Mouse (Mus musculus) kidney, embryonic 16.5 days (tissue): ENCODE results near the gene Rftn2. TPM values are rescaled to one million over a fixed set of nuclear protein-coding genes. Genes with fewer than 3 reads are reported as not detected.

Experiments
- ATAC-seq: fragments of 200-750 bp; cut with Nextera tagmentation; 2 replicates; pipeline ENCODE4 v1.8.0; 2017; ENCODE audit warnings: moderate TSS enrichment; ENCODE audit not compliant: low FRiP score, low TSS enrichment
- H3K27ac ChIP-seq: fragments of 300-500 bp; sonication (generic); 2 replicates; pipeline ENCODE4 v1.5.1; 2014; ENCODE audit warnings: low read length
- H3K27me3 ChIP-seq: fragments of 300-500 bp; sonication (generic); 2 replicates; pipeline ENCODE4 v1.6.1; 2014; ENCODE audit warnings: low read length, control low read depth, mixed read lengths; ENCODE audit not compliant: insufficient read depth
- H3K36me3 ChIP-seq: fragments of 300-500 bp; sonication (generic); 2 replicates; pipeline ENCODE4 v1.6.1; 2014; ENCODE audit warnings: low read length, control low read depth, mixed read lengths; ENCODE audit not compliant: insufficient read depth
- H3K4me1 ChIP-seq: fragments of 300-500 bp; sonication (generic); 2 replicates; pipeline ENCODE4 v1.6.1; 2014; ENCODE audit warnings: low read length, control low read depth, mixed read lengths; ENCODE audit not compliant: insufficient read depth
- H3K4me2 ChIP-seq: fragments of 300-500 bp; sonication (generic); replicated peaks from 2 replicates; pipeline ENCODE4 v1.6.1; 2014; ENCODE audit warnings: low read depth, low read length
- H3K4me3 ChIP-seq: fragments of 300-500 bp; sonication (generic); 2 replicates; pipeline ENCODE4 v1.5.1; 2014; ENCODE audit warnings: mild to moderate bottlenecking, low read length
- H3K9ac ChIP-seq: fragments of 300-500 bp; sonication (generic); replicated peaks from 2 replicates; pipeline ENCODE4 v1.6.1; 2014; ENCODE audit warnings: low read length
- H3K9me3 ChIP-seq: fragments of 300-500 bp; sonication (generic); 2 replicates; pipeline ENCODE4 v1.6.1; 2016; ENCODE audit warnings: low read length, control low read depth
- WGBS: fragments of 180-500 bp; shearing (Covaris S2); extraction: QIAGEN DNeasy Blood & Tissue Kit; methylation state at CpG from one replicate; pipeline ENCODE4 v1.1.7; 2014; 5-methylcytosine and 5-hydroxymethylcytosine counted together
- polyA plus RNA-seq: library from polyadenylated mRNA; unstranded; fragments of >200 nt; fragmentation: Nextera tagmentation; extraction: Ambion mirVana; gene quantifications from 2 replicates; pipeline ENCODE4 v1.2.1, GENCODE M21; 2015

Gene Rftn2
- polyA plus RNA-seq, 1 experiment from 2014 or later: 7.6 TPM

- Histone ChIP-seq H3K4me3 (no peak overlapping the region), H3K9ac (no peak overlapping the region), H3K4me1 (no peaks in the 10 kb centered on the region), H3K4me2 (no peak overlapping the region), H3K27me3 (no peaks in the 10 kb centered on the region), H3K36me3 (peaks cover 24% of the 10 kb centered on the region), H3K9me3 (no peaks in the 10 kb centered on the region), H3K27ac (no peak overlapping the region)
- WGBS: 92% methylated on average over 17 of the region's 17 CpGs
- no peak for ATAC-seq
Measured at GRCm38 (mm10) chr1:55160831-55161638, 65.5 kb downstream of the Rftn2 start.

- Histone ChIP-seq H3K36me3 (peaks cover 32% of the 10 kb centered on the region), H3K27ac (no peak overlapping the region), H3K4me2 (no peak overlapping the region), H3K4me1 (no peaks in the 10 kb centered on the region), H3K9me3 (no peaks in the 10 kb centered on the region), H3K27me3 (no peaks in the 10 kb centered on the region), H3K4me3 (no peak overlapping the region), H3K9ac (no peak overlapping the region)
- 89% methylated on average over 3 of the region's 3 CpGs for WGBS
- ATAC-seq: no peak
Measured at GRCm38 (mm10) chr1:55160218-55160617, 66.4 kb downstream of the Rftn2 start.

GRCm38 (mm10) chr1:55158821-55159220 is 67.8 kb downstream of the Rftn2 start:
- Histone ChIP-seq H3K27ac (no peak overlapping the region), H3K4me1 (no peaks in the 10 kb centered on the region), H3K36me3 (peaks cover 32% of the 10 kb centered on the region), H3K4me3 (no peak overlapping the region), H3K9ac (no peak overlapping the region), H3K4me2 (no peak overlapping the region), H3K27me3 (no peaks in the 10 kb centered on the region), H3K9me3 (no peaks in the 10 kb centered on the region)
- 92% methylated on average over 8 of the region's 8 CpGs for WGBS
- no peak for ATAC-seq

GRCm38 (mm10) chr1:55158211-55158610 is 68.4 kb downstream of the Rftn2 start:
- H3K4me1 ChIP-seq: no peaks in the 10 kb centered on the region
- H3K27me3 ChIP-seq: no peaks in the 10 kb centered on the region
- H3K4me2 ChIP-seq: no peak overlapping the region
- peaks cover 33% of the 10 kb centered on the region for H3K36me3 ChIP-seq
- no peak overlapping the region for H3K9ac ChIP-seq
- no peak overlapping the region for H3K4me3 ChIP-seq
- no peak for ATAC-seq
- WGBS: 88% methylated on average over 3 of the region's 3 CpGs
- H3K9me3 ChIP-seq: no peaks in the 10 kb centered on the region
- H3K27ac ChIP-seq: no peak overlapping the region

- H3K9ac ChIP-seq: no peak overlapping the region
- H3K4me3 ChIP-seq: no peak overlapping the region
- H3K27ac ChIP-seq: no peak overlapping the region
- no peak overlapping the region for H3K4me2 ChIP-seq
- 98% methylated on average over 4 of the region's 4 CpGs for WGBS
- no peaks in the 10 kb centered on the region for H3K27me3 ChIP-seq
- H3K36me3 ChIP-seq: peaks cover 34% of the 10 kb centered on the region
- H3K9me3 ChIP-seq: no peaks in the 10 kb centered on the region
- no peaks in the 10 kb centered on the region for H3K4me1 ChIP-seq
- ATAC-seq: no peak
Measured at GRCm38 (mm10) chr1:55157329-55157728, 69.3 kb downstream of the Rftn2 start.

GRCm38 (mm10) chr1:55145556-55145955 is 81.0 kb downstream of the Rftn2 start:
- Histone ChIP-seq H3K9ac (no peak overlapping the region), H3K27ac (no peak overlapping the region), H3K36me3 (peaks cover 39% of the 10 kb centered on the region), H3K4me2 (no peak overlapping the region), H3K4me1 (no peaks in the 10 kb centered on the region), H3K27me3 (no peaks in the 10 kb centered on the region), H3K9me3 (no peaks in the 10 kb centered on the region), H3K4me3 (no peak overlapping the region)
- ATAC-seq: no peak
- WGBS: 95% methylated on average over 7 of the region's 7 CpGs

- no peaks in the 10 kb centered on the region for H3K4me1 ChIP-seq
Measured at GRCm38 (mm10) chr1:55144338-55144737, 82.2 kb downstream of the Rftn2 start.

GRCm38 (mm10) chr1:55135846-55136245 is 90.7 kb downstream of the Rftn2 start:
- no peak for ATAC-seq
- Histone ChIP-seq H3K4me1 (peaks cover 14% of the 10 kb centered on the region), H3K9ac (no peak overlapping the region), H3K4me3 (no peak overlapping the region), H3K36me3 (peaks cover 19% of the 10 kb centered on the region), H3K9me3 (no peaks in the 10 kb centered on the region), H3K4me2 (no peak overlapping the region), H3K27ac (no peak overlapping the region), H3K27me3 (no peaks in the 10 kb centered on the region)
- 89% methylated on average over 1 of the region's 1 CpGs for WGBS

More at GRCm38 (mm10) chr1:55144338-55144737, 82.2 kb downstream of the Rftn2 start:
- WGBS: 93% methylated on average over 4 of the region's 4 CpGs
- H3K36me3 ChIP-seq: peaks cover 38% of the 10 kb centered on the region
- H3K4me3 ChIP-seq: no peak overlapping the region
- ATAC-seq: no peak
- H3K9ac ChIP-seq: no peak overlapping the region
- no peaks in the 10 kb centered on the region for H3K9me3 ChIP-seq
- no peaks in the 10 kb centered on the region for H3K27me3 ChIP-seq
- no peak overlapping the region for H3K4me2 ChIP-seq
- H3K27ac ChIP-seq: no peak overlapping the region

GRCm38 (mm10) chr1:55134301-55134700 is 92.3 kb downstream of the Rftn2 start:
- ATAC-seq: no peak

GRCm38 (mm10) chr1:55133173-55133572 is 93.4 kb downstream of the Rftn2 start:
- H3K4me1 ChIP-seq: peaks cover 14% of the 10 kb centered on the region
- H3K4me2 ChIP-seq: no peak overlapping the region
- H3K36me3 ChIP-seq: 0 out of 2 replicates have a peak, but pooled peaks cover 4% of the 10 kb centered on the region
- H3K27me3 ChIP-seq: no peaks in the 10 kb centered on the region
- whole genome bisulfite sequencing: 50% methylated on average over 2 of the region's 2 CpGs
- H3K27ac ChIP-seq: no peak overlapping the region
- H3K9ac ChIP-seq: no peak overlapping the region
- ATAC-seq: no peak
- H3K4me3 ChIP-seq: no peak overlapping the region
- H3K9me3 ChIP-seq: no peaks in the 10 kb centered on the region

More at GRCm38 (mm10) chr1:55134301-55134700, 92.3 kb downstream of the Rftn2 start:
- Histone ChIP-seq H3K27me3 (no peaks in the 10 kb centered on the region), H3K9ac (no peak overlapping the region), H3K9me3 (no peaks in the 10 kb centered on the region), H3K4me1 (peaks cover 14% of the 10 kb centered on the region), H3K4me3 (no peak overlapping the region), H3K4me2 (no peak overlapping the region), H3K36me3 (peaks cover 9% of the 10 kb centered on the region; the same call in 1 of the 2 replicates), H3K27ac (no peak overlapping the region)
- 88% methylated on average over 3 of the region's 3 CpGs for WGBS
